Mouse (Mus musculus) mouse trophoblast stem cell (cell line): ENCODE data around the gene Rnf182.

Experiments
- in situ Hi-C, 2 experiments: fragments of 300-500 bp; cut with MseI, MboI; formaldehyde crosslinking; loops; 2 replicates in 1 of 2; 3 replicates in 1 of 2; pipeline ENCODE4 v1.15.1; 2025

Rnf182 gene

DNA sequence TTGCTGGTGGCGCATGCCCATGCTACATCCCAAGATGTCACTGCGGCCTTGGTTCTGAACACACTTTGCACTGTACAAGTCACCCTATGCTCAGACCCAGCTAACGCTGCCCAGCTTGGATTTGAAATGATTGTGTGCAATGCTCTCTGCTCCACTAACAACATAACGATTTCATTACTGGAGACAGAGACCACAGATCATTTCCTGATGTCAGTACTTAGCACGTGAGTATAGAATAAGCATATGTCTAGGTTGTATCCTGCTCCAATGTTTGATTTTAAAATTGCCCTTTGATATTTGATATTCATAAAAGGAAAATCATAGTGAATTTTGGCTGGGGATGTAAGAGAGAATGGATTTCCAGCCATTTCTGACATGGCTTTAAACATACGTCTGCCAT, 3.5 kb upstream of the Rnf182 start:
- in situ Hi-C loops: no loop called here

DNA sequence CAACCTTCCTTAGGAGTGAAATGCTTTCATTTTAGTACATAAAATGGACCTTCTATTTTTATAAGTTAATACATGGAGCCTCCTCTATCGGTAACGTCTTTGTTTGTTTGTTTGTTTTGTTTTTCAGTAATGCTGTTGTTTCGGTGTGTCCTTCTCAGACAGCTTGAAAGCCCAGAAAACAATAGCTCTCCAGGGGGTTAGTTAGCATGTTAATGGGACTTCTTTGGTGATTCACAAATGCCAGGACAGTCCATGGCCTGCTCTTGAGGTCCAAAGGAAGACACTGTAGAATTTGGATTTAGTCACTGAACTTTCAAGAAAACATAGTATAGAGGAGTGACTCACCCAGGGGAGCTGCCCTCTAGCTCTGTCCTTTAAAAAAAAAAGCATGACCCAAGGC, 843 bp upstream of the Rnf182 start:
- in situ Hi-C loops: no loop called here

DNA sequence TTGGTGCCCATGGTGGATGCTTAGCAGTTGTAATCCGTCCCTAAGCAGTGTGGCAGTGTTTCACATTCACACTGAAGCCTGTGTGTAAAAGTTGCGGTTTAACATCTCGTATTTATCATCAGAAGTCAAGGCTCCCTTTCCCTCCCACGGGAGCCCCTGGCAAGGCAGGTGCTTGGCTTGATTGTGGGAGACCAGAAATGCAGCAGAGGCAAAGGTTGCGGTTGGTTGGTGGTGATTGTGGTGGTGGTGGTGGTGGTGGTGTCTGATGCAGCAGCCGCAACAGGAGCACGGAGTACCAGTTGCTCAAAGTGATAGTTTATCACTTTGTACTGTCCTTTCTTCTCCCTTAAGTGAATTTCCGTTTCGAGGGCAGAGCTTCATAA, 325 bp upstream of the Rnf182 start:
- in situ Hi-C loops: no loop called here

DNA sequence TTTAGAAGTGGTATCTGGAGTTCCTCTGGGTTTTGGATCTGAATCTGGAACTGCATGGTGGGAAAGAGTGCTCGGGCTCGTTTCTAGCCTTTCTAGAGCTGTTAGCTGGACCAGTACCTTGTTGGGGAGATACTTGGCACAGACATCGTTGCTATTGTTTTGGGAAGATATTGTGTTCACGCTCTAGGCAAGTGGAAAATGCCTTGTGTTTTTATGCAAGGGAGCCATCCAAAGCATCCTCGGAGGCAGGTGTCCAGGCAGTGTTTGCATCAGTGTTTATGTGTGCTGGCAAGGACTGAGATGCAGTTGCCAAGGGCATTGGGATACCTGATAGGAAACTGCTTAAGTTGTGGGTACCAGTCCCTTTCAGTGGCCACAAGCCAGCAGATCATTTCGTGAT, 1.0 kb downstream of the Rnf182 start:
- in situ Hi-C loops: no loop called here

DNA sequence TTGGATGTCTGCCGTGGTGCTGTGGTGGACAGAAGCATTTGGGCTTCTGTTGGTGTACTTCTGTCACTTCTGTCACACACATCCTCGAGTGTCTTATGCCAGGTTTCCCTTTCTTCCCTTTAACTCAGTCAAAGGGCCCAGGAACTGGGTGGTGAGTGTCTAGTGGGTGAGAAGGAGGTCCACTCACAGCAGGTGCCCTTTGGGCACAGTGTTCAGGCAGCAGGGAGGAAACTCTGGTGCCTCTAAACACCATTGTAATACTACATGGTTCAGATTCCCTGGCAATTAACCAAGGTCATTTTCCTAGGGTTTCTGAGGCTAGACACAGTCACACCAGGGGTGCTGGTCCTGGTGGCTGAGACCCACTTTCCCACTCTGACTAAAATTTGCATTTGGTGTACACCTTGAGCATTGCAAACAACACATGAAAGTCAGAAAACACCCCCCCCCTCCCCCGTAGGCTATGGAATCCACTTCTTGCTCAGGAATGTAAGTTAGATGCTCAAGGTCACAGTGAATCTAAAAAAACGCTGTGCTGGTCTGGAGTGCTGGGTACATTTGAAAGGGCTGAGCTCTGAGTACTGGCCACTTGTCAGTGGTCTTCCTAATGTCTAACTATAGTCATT, 4.2 kb downstream of the Rnf182 start:
- in situ Hi-C loops: no loop called here

DNA sequence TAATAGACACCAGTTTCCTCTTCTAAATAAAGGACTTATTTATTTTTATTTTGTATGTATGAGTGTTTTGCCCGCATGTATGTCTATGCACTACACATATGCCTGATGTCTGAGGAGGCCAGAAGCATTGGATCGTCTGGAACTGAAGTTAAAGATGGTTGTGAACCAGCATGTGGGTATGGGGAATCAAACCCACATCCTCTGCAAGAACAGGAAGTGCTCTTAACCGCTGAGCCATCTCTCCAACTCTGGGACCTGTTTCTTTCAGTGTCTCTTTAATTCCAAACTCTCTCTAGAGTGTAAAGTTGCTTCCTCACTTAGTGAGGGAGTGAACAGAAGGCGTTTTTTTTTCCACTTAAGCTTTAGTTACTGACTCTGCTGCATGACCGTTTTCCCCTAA, 12.4 kb downstream of the Rnf182 start:
- in situ Hi-C loops: no loop called here

DNA sequence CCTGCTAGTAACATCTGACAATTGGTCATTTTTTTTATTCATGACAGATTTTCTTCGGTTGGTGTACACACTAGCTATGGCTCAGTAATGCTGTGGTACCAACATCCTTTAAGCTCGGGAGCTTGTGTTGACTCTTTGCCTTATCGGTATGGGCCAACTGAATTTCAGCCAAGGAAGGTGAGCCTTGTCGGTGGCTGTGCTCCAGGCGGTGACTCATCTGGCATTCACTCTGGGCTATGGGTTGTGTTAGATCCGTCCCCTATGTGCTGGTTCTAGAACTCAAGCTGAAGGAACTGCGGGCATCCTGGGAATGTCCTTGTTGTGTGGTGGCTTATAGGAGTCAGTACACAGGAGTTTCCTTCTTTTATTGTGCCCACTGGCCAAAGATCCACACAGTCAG, 14.3 kb downstream of the Rnf182 start:
- in situ Hi-C loops: no loop called here

DNA sequence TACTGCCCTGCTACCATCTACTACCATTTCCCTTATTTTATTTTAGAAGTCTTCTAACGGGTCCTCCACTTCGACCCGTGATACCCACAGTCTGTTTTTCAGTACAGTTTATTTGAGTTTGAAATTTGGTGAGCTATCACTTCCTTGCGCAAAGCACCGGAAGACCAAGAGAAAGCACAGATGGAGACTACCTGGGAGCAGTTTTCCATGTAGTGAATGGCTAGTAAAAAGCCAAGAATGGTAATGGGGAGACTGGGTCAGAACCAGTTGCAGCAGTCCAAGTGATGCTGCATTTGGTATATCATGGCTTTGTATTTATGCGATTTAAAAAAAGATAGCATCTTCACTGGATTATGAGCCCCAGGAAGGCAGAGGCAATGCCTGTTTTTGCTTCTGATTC, 15.8 kb downstream of the Rnf182 start:
- in situ Hi-C loops: no loop called here

DNA sequence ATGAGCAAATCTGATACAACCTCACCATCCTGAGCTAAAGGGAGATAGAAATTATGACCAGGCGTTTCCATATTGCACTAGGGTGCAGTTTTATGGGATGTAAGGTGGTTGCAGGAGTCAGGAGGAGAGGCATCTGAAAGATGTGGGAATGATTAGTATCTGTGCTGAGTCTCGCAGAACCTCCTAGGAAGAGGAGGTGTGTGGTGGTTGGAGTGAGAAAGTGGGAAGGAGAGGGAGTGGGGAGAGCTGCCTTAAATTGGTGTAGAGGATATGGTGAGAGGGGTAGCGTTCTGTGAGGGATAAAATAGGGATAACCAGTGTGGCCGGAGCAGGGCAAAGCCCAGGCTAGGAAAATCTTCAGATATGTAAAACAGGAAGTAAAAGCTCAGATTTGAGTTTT, 17.5 kb downstream of the Rnf182 start:
- in situ Hi-C loops: no loop called here

DNA sequence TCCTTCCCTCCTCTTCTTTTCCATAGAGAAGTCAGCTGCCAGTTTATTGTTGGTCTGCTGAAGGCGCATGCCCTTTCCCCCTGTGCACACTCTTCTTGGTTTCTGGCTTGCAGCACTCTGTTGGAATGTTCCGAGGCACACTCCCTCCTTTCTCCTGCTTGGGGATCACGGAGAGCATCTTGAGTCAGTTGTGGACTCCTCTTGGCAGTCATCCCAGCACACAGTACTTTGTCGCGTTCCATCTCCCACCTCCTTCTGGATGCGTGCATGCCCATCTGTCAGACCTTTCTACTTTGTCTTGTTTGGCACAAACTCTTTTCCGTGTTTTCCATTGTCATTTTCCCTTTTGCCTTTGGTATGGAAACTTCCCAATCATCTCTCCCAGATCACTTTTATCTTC, 22.2 kb downstream of the Rnf182 start:
- in situ Hi-C loops: no loop called here

DNA sequence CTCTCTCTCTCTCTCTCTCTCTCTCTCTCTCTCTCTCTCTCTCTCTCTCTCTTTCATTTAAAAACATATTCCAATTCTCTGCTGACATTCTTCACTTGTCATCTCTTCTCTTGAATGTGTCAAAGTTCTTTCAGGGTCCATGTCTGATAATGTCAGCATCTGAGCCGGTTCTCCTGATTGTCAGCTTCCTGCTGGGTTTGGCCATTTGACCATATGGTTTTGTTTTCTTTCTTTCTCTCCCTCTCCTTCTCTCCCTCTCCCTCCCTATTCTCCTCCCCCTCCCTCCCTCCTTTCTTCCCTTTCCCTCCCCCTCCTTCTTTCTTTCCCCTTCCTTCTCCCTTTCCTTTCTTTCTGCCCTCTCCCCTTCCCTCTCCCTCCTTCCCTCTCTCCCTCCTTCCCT, 29.5 kb downstream of the Rnf182 start:
- in situ Hi-C loops: no loop called here

DNA sequence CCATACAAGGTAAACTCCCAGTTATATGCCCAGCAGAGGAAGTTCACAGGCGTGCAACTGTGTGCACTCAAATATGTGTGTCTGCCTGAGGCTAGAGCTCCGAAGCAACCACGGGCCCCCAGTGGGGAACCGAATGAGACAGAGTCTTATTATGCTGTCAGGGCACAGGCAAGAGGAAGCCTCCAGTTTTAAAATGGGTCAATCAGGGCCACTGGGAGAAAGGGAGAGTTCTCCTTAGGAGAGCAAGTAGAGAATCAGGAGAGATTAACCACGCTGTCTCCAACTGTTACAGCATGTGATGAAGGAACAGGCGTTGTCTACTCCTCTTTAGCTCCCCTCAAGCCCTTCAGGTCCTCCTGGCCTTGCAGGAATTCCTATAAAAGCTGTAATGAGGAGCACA, 33.0 kb downstream of the Rnf182 start:
- in situ Hi-C loops: no loop called here

DNA sequence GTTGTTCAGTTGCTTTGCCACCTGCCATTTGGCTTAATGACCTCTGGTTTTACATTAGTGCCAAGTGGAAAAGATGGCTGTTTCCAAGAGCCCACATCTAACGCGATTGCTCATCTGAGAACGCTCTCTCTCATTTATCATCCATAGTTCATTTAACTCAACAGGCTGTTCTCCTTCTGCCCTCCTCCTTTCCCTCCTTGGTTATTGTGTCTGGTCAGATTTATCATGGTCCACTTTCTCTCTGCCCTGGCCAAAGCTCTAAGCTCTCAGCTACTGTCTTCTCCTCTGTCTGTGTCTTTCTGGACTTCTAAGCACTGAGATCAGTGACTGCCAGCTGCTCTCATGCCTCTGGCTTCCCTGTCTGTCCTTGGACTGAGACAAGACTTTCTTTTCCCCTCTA, 35.8 kb downstream of the Rnf182 start:
- in situ Hi-C loops: no loop called here

DNA sequence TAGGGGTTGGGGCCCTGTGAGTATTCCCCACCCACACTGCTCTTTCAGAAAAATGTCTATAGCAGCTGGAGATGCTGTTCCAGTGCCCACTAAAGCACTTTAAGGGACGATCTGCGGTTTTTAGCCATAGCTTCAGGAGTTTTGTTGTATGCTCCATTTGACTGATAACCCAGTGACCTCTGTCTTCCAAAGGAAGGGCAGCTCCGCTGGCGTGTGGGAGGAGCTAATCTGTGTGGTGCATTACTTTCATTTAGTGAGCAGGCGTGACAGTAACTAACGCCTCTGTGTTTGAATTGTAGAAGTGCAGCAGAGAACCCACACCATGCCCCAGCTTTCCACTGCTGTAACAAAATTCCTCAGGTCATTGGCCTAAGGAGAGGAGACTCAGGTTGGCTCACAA, 38.6 kb downstream of the Rnf182 start:
- in situ Hi-C loops: no loop called here

DNA sequence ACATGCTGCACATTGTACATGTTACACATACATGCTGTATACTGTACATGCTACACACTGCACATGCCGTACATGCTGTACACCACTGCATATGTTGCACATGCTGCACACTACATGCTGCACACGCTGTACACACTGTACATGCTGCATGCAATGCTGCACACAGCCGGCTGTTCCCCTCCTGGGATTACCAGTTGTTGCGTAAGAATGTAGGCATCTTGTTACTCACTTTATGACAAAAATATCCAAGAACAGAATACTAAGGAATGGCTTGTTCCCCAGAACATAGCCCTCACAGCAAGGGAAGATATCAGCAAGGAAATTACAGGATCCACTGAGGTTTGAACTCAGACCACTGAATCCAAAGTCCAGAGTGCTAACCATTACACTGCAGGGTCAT, 47.7 kb downstream of the Rnf182 start:
- in situ Hi-C loops: no loop called here

DNA sequence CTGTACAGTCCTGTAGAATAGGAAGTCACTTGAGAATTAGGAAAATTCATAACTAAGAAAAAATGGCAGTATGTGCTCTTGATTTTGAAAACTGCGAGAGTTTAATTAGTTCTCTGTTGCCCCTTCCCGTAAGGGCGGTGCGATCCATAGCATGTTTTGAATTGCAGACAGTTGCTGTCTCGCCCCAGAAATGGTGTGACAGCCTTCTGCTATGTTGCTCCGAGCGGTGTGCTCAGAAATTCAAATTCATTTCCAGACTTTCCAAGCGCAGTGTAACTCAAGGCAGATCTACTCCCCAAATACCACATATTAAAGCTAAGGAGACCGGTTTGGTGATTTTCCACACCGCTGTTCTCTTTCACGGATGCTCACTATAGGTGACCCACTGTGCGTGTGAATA, 50.6 kb downstream of the Rnf182 start:
- in situ Hi-C loops: no loop called here

DNA sequence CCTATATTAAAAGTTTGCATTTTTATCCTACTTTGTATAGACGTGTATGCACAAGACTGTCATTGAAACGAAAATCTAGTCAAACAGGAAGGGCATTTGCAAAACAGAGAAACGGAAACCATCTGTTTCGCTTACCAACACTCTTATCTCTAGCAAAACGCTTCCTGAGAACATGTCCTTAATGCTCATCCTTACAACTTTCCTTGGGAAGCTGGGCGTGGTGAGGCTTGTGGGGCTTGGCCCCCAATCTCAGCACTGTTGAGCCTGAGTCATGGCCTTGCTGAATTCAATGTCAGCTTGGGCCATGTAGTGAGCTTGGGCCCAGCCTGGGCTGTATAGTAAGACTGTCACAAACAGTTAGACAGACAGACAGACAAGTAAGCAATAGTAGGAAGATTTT, 51.4 kb downstream of the Rnf182 start:
- in situ Hi-C loops: no loop called here

DNA sequence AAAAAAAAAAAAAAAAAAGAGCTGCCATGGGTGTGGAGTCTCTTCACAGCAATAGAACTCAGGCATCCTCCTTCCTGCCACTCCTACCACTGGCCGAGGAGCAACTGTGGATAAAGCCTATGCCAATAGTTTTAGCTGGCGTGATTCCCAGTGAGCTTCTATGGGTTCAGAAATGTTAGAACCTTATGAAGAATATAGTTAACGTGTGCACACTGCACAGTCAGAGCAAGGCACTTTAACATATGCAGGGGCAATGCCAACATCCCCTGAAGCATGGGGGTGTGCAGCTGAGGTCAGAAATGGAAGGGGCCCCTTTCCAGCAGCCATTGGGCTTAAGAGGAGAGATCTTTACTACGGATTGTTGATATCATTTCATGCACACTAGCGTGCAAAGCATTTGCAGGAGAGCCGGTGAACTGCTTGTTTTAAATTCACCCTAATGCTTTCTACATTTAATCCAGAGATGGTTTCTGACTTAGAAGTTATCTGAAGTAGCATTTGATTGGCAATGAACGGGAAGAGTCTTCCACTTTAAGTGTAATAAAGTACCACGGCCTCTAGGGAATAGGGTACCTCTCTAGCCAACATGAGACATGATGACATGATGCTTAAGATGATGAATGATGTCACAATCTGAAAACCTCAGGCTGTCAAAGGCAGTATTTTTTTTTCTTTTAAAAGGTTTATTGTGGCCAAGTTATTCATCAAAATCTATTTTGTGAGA, 61.8 kb downstream of the Rnf182 start:
- in situ Hi-C loops: no loop called here

DNA sequence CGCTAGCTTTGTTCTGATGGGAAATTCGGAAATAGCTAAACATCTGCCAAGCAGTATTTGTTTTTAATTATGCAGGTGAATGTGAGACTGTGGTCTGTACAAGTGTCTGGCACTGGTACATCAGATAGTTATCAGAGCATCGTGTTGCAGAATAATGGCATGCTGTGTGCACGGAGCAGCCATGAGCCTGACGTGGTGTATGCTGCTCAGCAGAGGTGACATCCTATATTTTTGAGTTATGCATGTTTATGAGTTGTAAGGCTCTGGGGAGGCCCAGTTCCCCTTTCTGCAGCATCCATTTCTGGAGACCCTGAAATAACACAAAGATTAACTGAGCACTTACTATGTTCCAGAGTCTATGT, 62.4 kb downstream of the Rnf182 start:
- in situ Hi-C loops: no loop called here

DNA sequence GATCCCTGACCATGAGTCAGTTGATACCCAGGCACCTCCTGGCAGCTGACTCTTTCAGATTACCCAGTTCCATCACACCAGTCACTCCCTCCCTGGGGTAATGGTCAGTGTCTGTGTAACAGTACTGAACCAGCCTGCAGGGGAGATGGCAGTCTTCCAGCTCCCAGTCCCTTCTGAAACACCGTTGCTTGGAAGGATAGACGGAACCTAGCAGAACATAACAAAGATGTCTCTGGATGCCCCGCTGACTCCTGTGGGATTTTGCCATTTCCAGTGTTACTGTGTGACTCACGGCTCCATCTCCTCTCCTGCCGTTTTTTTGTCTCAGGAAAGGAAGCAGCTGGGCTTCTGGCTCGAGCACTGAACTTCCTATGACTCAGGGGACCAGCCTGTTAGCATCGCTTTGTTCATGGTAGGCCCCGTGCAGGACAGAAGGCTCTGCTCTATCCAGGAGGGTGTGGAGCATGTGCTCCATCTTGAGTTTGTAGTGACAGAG, 69.0 kb downstream of the Rnf182 start:
- in situ Hi-C loops: no loop called here

DNA sequence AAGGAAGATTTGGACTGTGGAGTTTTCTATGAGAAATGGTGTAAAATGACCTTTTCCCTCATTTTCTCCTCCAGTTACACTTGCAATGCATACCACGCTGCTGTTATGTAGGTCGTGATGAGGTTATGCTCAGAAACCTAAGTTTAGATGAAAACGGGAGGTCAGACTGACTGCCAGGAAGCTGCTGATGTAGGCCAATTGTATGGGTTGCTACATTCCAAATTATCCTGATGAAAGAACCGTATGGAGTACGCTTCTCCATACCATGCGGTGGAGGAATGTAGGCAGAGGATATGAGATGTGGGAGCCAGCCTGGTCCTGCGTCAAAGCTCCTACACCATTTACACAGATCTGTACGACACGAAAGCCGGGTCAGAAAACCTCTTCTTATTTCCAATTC, 72.6 kb downstream of the Rnf182 start:
- in situ Hi-C loops: no loop called here

DNA sequence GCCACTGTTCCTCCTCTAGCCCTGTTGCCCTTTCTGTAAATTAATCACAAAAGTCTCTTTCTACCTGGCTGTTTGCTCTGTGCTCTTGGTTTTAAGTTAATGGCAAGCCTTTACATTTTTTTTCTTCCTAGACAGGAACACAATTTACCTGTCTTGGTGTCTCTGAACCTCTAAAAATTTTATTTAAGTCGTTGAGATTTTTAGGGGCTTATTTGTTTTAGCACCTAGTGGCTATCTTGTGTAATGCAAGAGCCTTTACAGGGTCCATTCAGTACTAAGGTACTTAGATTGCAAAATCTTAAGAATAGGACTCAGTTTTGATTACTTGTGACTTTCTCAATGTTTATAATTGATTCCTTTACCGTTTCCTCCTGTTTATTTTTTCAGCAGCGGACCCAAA, 76.2 kb downstream of the Rnf182 start:
- in situ Hi-C loops: no loop called here

DNA sequence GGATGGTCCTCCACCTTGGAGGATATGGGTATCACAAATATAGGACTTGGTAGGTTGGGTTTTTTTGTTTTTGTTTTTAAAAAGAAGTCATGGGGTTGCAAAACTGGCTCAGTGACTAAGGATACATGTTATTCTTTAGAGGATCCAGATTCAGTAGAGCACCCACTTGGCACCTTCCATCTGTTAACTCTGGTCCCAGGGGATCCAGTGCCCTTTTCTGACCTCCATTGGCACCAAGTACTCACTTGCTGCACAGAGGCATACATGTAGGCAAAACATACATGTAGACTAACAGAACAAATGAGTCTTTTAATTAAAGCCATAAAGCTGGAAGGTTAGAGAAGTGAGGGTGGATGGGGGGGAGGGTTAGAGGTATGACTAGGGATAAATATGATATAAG, 80.0 kb downstream of the Rnf182 start:
- in situ Hi-C loops: no loop called here

DNA sequence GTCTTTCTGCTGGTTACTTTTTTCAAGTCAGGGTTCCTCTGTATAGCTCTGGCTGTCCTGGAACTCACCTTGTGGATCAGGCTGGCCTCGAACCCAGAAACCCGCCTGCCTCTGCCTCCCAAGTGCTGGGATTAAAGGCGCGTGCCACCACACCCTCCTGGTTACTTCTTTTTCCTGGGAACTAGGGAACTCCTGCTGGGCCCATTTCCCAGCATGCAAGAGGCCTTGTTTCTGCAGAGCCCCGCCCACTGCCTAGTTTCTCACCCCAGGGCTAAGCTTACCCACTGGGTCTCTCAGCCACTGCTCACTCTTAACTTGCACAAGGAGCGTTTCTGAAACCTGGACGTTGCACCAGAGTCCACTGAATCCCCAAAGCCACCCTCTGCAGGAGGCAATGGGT, 80.5 kb downstream of the Rnf182 start:
- in situ Hi-C loops: no loop called here
